Mouse (Mus musculus) MEL (cell line): Measurements from ENCODE around the gene Vps11. TPM values are rescaled to one million over a fixed set of nuclear protein-coding genes. Genes with fewer than 3 reads are reported as not detected.

Source experiments
- DNase-seq: peaks from one replicate; pipeline ENCODE4 v3.0.0; 2011; ENCODE audit warnings: low read depth, low spot score
- H3K27ac ChIP-seq: 2 replicates; pipeline ENCODE4 v1.5.1; 2012; ENCODE audit warnings: low read depth, mild to moderate bottlenecking, control low read depth, low read length, moderate library complexity; ENCODE audit not compliant: control insufficient read depth
- H3K27me3 ChIP-seq, 2 experiments: fragments of 150-350 bp in 1 of 2; sonication (generic) in 1 of 2; 2 replicates each; pipeline ENCODE4 v1.6.1; 2012; ENCODE audit warnings: low read length in 2 of 2, mild to moderate bottlenecking in 2 of 2, improper control_type of control experiment in 1 of 2, moderate library complexity in 1 of 2; ENCODE audit not compliant: insufficient read depth in 2 of 2, control insufficient read depth in 1 of 2
- H3K36me3 ChIP-seq, 2 experiments: 2 replicates each; pipeline ENCODE4 v1.6.1; 2012 to 2014; ENCODE audit warnings: low read length in 2 of 2, improper control_type of control experiment in 1 of 2, inconsistent platforms in 1 of 2, mild to moderate bottlenecking in 1 of 2; ENCODE audit not compliant: insufficient read depth in 2 of 2, control insufficient read depth in 1 of 2
- H3K4me1 ChIP-seq, 2 experiments: fragments of 150-350 bp in 1 of 2; sonication (generic) in 1 of 2; 2 replicates each; pipeline ENCODE4 v1.6.1; 2012; ENCODE audit warnings: low read length in 2 of 2, improper control_type of control experiment in 1 of 2, mild to moderate bottlenecking in 1 of 2; ENCODE audit not compliant: insufficient read depth in 2 of 2, control insufficient read depth in 1 of 2
- H3K4me3 ChIP-seq, 2 experiments: fragments of 150-350 bp in 1 of 2; sonication (generic) in 1 of 2; 2 replicates each; pipeline ENCODE4 v1.5.1; 2012; ENCODE audit warnings: low read depth in 2 of 2, low read length in 2 of 2, mild to moderate bottlenecking in 2 of 2, moderate library complexity in 2 of 2, control low read depth in 1 of 2, improper control_type of control experiment in 1 of 2; ENCODE audit not compliant: control insufficient read depth in 1 of 2, insufficient read depth in 1 of 2
- H3K79me2 ChIP-seq: 2 replicates; pipeline ENCODE4 v1.6.1; 2012; ENCODE audit warnings: mild to moderate bottlenecking, low read length, moderate library complexity; ENCODE audit not compliant: control insufficient read depth, poor library complexity, insufficient read depth
- H3K9ac ChIP-seq: 2 replicates; pipeline ENCODE4 v1.6.1; 2012; ENCODE audit warnings: low read depth, mild to moderate bottlenecking, control low read depth, low read length, moderate library complexity; ENCODE audit not compliant: control insufficient read depth, poor library complexity, severe bottlenecking
- H3K9me3 ChIP-seq: fragments of 150-350 bp; sonication (generic); replicated peaks from 2 replicates; pipeline ENCODE4 v1.6.1; 2012; ENCODE audit warnings: mild to moderate bottlenecking, low read length, improper control_type of control experiment, moderate library complexity; ENCODE audit not compliant: insufficient read depth
- BHLHE40 ChIP-seq: IDR thresholded peaks from 2 replicates; pipeline ENCODE4 v1.6.1; 2012; ENCODE audit warnings: low read depth, mild to moderate bottlenecking, inconsistent platforms, low read length, improper control_type of control experiment, borderline replicate concordance
- CHD1 ChIP-seq: IDR thresholded peaks from 2 replicates; pipeline ENCODE4 v1.6.1; 2012; ENCODE audit warnings: low read depth, mild to moderate bottlenecking, inconsistent platforms, low read length, improper control_type of control experiment
- CHD2 ChIP-seq: IDR thresholded peaks from 2 replicates; pipeline ENCODE4 v1.6.1; 2011; ENCODE audit warnings: low read length, improper control_type of control experiment
- CTCF ChIP-seq, 3 experiments: IDR thresholded peaks in 2 of 3; conservative IDR thresholded peaks in 1 of 3; 2 replicates each; pipeline ENCODE4 v1.5.1; 2011 to 2012; ENCODE audit warnings: low read length in 3 of 3, low read depth in 2 of 3, mild to moderate bottlenecking in 2 of 3, improper control_type of control experiment in 1 of 3, inconsistent platforms in 1 of 3, mixed read lengths in 1 of 3, moderate library complexity in 1 of 3; ENCODE audit not compliant: control insufficient read depth in 1 of 3, insufficient read depth in 1 of 3, poor library complexity in 1 of 3, severe bottlenecking in 1 of 3
- E2F4 ChIP-seq: IDR thresholded peaks from 2 replicates; pipeline ENCODE4 v1.6.1; 2011; ENCODE audit warnings: low read depth, low read length, improper control_type of control experiment, borderline replicate concordance
- ELF1 ChIP-seq: IDR thresholded peaks from 2 replicates; pipeline ENCODE4 v1.6.1; 2014; ENCODE audit warnings: low read depth, mild to moderate bottlenecking, inconsistent platforms, low read length, improper control_type of control experiment, moderate library complexity
- ETS1 ChIP-seq: IDR thresholded peaks from 2 replicates; pipeline ENCODE4 v1.6.1; 2012; ENCODE audit warnings: low read depth, mild to moderate bottlenecking, inconsistent platforms, low read length, improper control_type of control experiment, moderate library complexity
- GATA1 ChIP-seq: IDR thresholded peaks from 2 replicates; pipeline ENCODE4 v1.6.1; 2011; ENCODE audit warnings: low read depth, low read length, improper control_type of control experiment
- HCFC1 ChIP-seq: IDR thresholded peaks from 2 replicates; pipeline ENCODE4 v1.6.1; 2012; ENCODE audit warnings: low read depth, mild to moderate bottlenecking, inconsistent platforms, low read length, improper control_type of control experiment, moderate library complexity
- JUND ChIP-seq: IDR thresholded peaks from 2 replicates; pipeline ENCODE4 v1.6.1; 2011; ENCODE audit warnings: low read depth, mild to moderate bottlenecking, improper control_type of control experiment, low read length
- KAT2A ChIP-seq: conservative IDR thresholded peaks from 2 replicates; pipeline ENCODE4 v1.6.1; 2012; ENCODE audit warnings: low read depth, low read length, improper control_type of control experiment, inconsistent platforms
- MAFK ChIP-seq: IDR thresholded peaks from 2 replicates; pipeline ENCODE4 v1.6.1; 2011; ENCODE audit warnings: low read depth, mild to moderate bottlenecking, low read length, improper control_type of control experiment, borderline replicate concordance
- MAX ChIP-seq: IDR thresholded peaks from 2 replicates; pipeline ENCODE4 v1.6.1; 2011; ENCODE audit warnings: low read length, improper control_type of control experiment
- MAZ ChIP-seq: IDR thresholded peaks from 2 replicates; pipeline ENCODE4 v1.6.1; 2012; ENCODE audit warnings: low read depth, mild to moderate bottlenecking, inconsistent platforms, low read length, improper control_type of control experiment
- MEF2A ChIP-seq: IDR thresholded peaks from 2 replicates; pipeline ENCODE4 v1.6.1; 2014; ENCODE audit warnings: low read depth, mild to moderate bottlenecking, inconsistent platforms, low read length, improper control_type of control experiment; ENCODE audit not compliant: poor library complexity, insufficient replicate concordance, severe bottlenecking; ENCODE audit errors: extremely low read depth
- MXI1 ChIP-seq: IDR thresholded peaks from 2 replicates; pipeline ENCODE4 v1.6.1; 2011; ENCODE audit warnings: mild to moderate bottlenecking, low read depth, low read length, improper control_type of control experiment
- MYB ChIP-seq: IDR thresholded peaks from 2 replicates; pipeline ENCODE4 v1.6.1; 2011; ENCODE audit warnings: mild to moderate bottlenecking, low read depth, low read length, improper control_type of control experiment
- MYC ChIP-seq: IDR thresholded peaks from 2 replicates; pipeline ENCODE4 v1.6.1; 2011; ENCODE audit warnings: low read depth, mild to moderate bottlenecking, low read length, improper control_type of control experiment, moderate library complexity
- NELFE ChIP-seq: IDR thresholded peaks from 2 replicates; pipeline ENCODE4 v1.6.1; 2011; ENCODE audit warnings: low read depth, low read length, improper control_type of control experiment
- NRF1 ChIP-seq: IDR thresholded peaks from 2 replicates; pipeline ENCODE4 v1.6.1; 2014; ENCODE audit warnings: low read depth, mild to moderate bottlenecking, inconsistent platforms, low read length, improper control_type of control experiment, moderate library complexity; ENCODE audit not compliant: poor library complexity, insufficient read depth, severe bottlenecking
- POLR2AphosphoS2 ChIP-seq: IDR thresholded peaks from 2 replicates; pipeline ENCODE4 v1.6.1; 2011; ENCODE audit warnings: low read length, improper control_type of control experiment
- POLR2AphosphoS5 ChIP-seq: IDR thresholded peaks from 2 replicates; pipeline ENCODE4 v1.6.1; 2012; ENCODE audit warnings: low read depth, borderline replicate concordance, mild to moderate bottlenecking, inconsistent platforms, low read length, moderate library complexity, mixed read lengths
- RCOR1 ChIP-seq: IDR thresholded peaks from 2 replicates; pipeline ENCODE4 v1.6.1; 2012; ENCODE audit warnings: low read depth, mild to moderate bottlenecking, inconsistent platforms, low read length, improper control_type of control experiment
- SIN3A ChIP-seq: IDR thresholded peaks from 2 replicates; pipeline ENCODE4 v1.6.1; 2012; ENCODE audit warnings: low read length, improper control_type of control experiment, inconsistent platforms
- SMC3 ChIP-seq: IDR thresholded peaks from 2 replicates; pipeline ENCODE4 v1.6.1; 2011; ENCODE audit warnings: low read depth, low read length, improper control_type of control experiment
- TAL1 ChIP-seq: IDR thresholded peaks from 2 replicates; pipeline ENCODE4 v1.6.1; 2012; ENCODE audit warnings: mild to moderate bottlenecking, inconsistent platforms, low read length, moderate library complexity, mixed read lengths
- TBP ChIP-seq: IDR thresholded peaks from 2 replicates; pipeline ENCODE4 v1.8.0; 2011; ENCODE audit warnings: low read depth, low read length, improper control_type of control experiment
- TCF12 ChIP-seq: IDR thresholded peaks from 2 replicates; pipeline ENCODE4 v1.6.1; 2014; ENCODE audit warnings: low read depth, mild to moderate bottlenecking, inconsistent platforms, low read length, improper control_type of control experiment, moderate library complexity
- UBTF ChIP-seq: IDR thresholded peaks from 2 replicates; pipeline ENCODE4 v1.6.1; 2012; ENCODE audit warnings: low read depth, mild to moderate bottlenecking, inconsistent platforms, low read length, improper control_type of control experiment, moderate library complexity, borderline replicate concordance; ENCODE audit not compliant: insufficient read depth
- USF1 ChIP-seq: IDR thresholded peaks from 2 replicates; pipeline ENCODE4 v1.6.1; 2014; ENCODE audit warnings: low read depth, mild to moderate bottlenecking, inconsistent platforms, low read length, improper control_type of control experiment, moderate library complexity
- USF2 ChIP-seq, 2 experiments: IDR thresholded peaks; 2 replicates each; pipeline ENCODE4 v1.6.1; 2011 to 2012; ENCODE audit warnings: improper control_type of control experiment in 2 of 2, low read length in 2 of 2, borderline replicate concordance in 1 of 2, inconsistent platforms in 1 of 2, low read depth in 1 of 2, mild to moderate bottlenecking in 1 of 2; ENCODE audit not compliant: insufficient read depth in 1 of 2
- ZC3H11A ChIP-seq: IDR thresholded peaks from 2 replicates; pipeline ENCODE4 v1.6.1; 2012; ENCODE audit warnings: low read depth, mild to moderate bottlenecking, inconsistent platforms, low read length, improper control_type of control experiment
- ZKSCAN1 ChIP-seq: IDR thresholded peaks from 2 replicates; pipeline ENCODE4 v1.6.1; 2012; ENCODE audit warnings: low read depth, mild to moderate bottlenecking, inconsistent platforms, low read length, improper control_type of control experiment, moderate library complexity
- ZMIZ1 ChIP-seq: IDR thresholded peaks from 2 replicates; pipeline ENCODE4 v1.6.1; 2012; ENCODE audit warnings: low read depth, mild to moderate bottlenecking, inconsistent platforms, low read length, improper control_type of control experiment, moderate library complexity
- ZNF384 ChIP-seq: IDR thresholded peaks from 2 replicates; pipeline ENCODE4 v1.6.1; 2012; ENCODE audit warnings: low read depth, mild to moderate bottlenecking, inconsistent platforms, low read length, improper control_type of control experiment
- polyA plus RNA-seq, 2 experiments: library from polyadenylated mRNA; stranded (reverse) in 1 of 2; unstranded in 1 of 2; fragments of >175 nt in 1 of 2; fragments of >200 nt in 1 of 2; gene quantifications; 2 replicates each; pipeline versions ENCODE4 v1.2.1 to v1.2.4; 2012; ENCODE audit warnings: low replicate concordance in 2 of 2, low read depth in 1 of 2; ENCODE audit not compliant: insufficient read length in 2 of 2, insufficient read depth in 1 of 2, missing spikeins in 1 of 2
- total RNA-seq: library from RNA; depleted of rRNA; stranded (reverse); fragments of 300-350 nt; gene quantifications from 2 replicates; pipeline ENCODE4 v1.2.3, GENCODE M21; 2012; rRNA removed

Vps11 gene
- total RNA-seq (18.4 and 18.6 TPM in 2 replicates), polyA plus RNA-seq (10 to 100 TPM in 1 of 2 experiments, not detected in 1; 27.1 TPM)

- peak; percentile 99 for DNase-seq
- no peaks in the 10 kb centered on the region for H3K27me3 ChIP-seq
- H3K9ac ChIP-seq: peak within 1 kb of the TSS; percentile 78
- peaks cover 0 to 2% of the 10 kb centered on the region in 2 experiments; a peak in 1 of 4 replicates for H3K4me1 ChIP-seq
- H3K27ac ChIP-seq: peak within 1 kb of the TSS; percentile 86
- H3K9me3 ChIP-seq: no peaks in the 10 kb centered on the region
- peaks cover 12% of the 10 kb centered on the region for H3K79me2 ChIP-seq
- peaks cover 0 to 5% of the 10 kb centered on the region in 2 experiments; a peak in 2 of 4 replicates for H3K36me3 ChIP-seq
- H3K4me3 ChIP-seq: peak within 1 kb of the TSS; percentile 77 to 82
- TF ChIP-seq SMC3 (no peak), KAT2A (no peak; the same call in 1 of the 2 replicates), TBP (peak; percentile 83), MYC (peak; percentile 74; the same call in 1 of the 2 replicates), BHLHE40 (peak; percentile 85; the same call in 1 of the 2 replicates), MAFK (no peak), ZNF384 (no peak), GATA1 (no peak), SIN3A (peak; percentile 99), ETS1 (peak; percentile 70; the same call in 1 of the 2 replicates), POLR2AphosphoS5 (0 out of 2 replicates have a peak, but pooled peaks have one; percentile 65), ZKSCAN1 (no peak), MAZ (peak; percentile 93), E2F4 (no peak), NELFE (peak; percentile 83), ZMIZ1 (peak; percentile 83; the same call in 1 of the 2 replicates), MEF2A (no peak), JUND (no peak), UBTF (no peak), HCFC1 (peak; percentile 91), MXI1 (peak; percentile 90), ZC3H11A (no peak), CTCF (IDR thresholded peaks at IDR 0.05 in 2 of 3, conservative IDR thresholded peaks at IDR 0.05 in 1 of 3; ENCODE audit: control insufficient read depth in 1 of 3, insufficient read depth in 1 of 3, low read depth in 2 of 3, low read length in 3 of 3, poor library complexity in 1 of 3, severe bottlenecking in 1 of 3) (no peak), CHD1 (no peak), RCOR1 (no peak), TAL1 (no peak), NRF1 (peak; percentile 94), ELF1 (peak; percentile 87), POLR2AphosphoS2 (peak; percentile 73; the same call in 1 of the 2 replicates), TCF12 (peak; percentile 35; the same call in 1 of the 2 replicates), USF2 (IDR thresholded peaks at IDR 0.05; ENCODE audit: borderline replicate concordance in 1 of 2, insufficient read depth in 1 of 2, low read depth in 1 of 2, low read length in 2 of 2) (peak; percentile 98 to 99), MYB (no peak), CHD2 (no peak), MAX (peak; percentile 94), USF1 (peak; percentile 99)
Observed at GRCm38 (mm10) chr9:44361190-44361917, at the start of gene Vps11. TSS of gene Vps11 (minus strand) at chr9:44361670.
